Mouse (Mus musculus) thymus, adult 2 months (tissue): ENCODE measurements around the gene Fgfr2.

Experiments used
- CTCF ChIP-seq: fragments of 200-500 bp; IDR thresholded peaks from 2 replicates; pipeline ENCODE4 v1.5.1; 2012; ENCODE audit warnings: mild to moderate bottlenecking, control low read depth, low read length, moderate library complexity, borderline replicate concordance; ENCODE audit not compliant: control insufficient read depth, poor library complexity, insufficient read depth; ENCODE audit errors: extremely low read depth
- POLR2A ChIP-seq: fragments of 200-500 bp; IDR thresholded peaks from 2 replicates; pipeline ENCODE4 v1.6.1; 2012; ENCODE audit warnings: mild to moderate bottlenecking, low read length, control low read depth, moderate library complexity; ENCODE audit not compliant: control insufficient read depth, poor library complexity, insufficient read depth; ENCODE audit errors: extremely low read depth

DNA sequence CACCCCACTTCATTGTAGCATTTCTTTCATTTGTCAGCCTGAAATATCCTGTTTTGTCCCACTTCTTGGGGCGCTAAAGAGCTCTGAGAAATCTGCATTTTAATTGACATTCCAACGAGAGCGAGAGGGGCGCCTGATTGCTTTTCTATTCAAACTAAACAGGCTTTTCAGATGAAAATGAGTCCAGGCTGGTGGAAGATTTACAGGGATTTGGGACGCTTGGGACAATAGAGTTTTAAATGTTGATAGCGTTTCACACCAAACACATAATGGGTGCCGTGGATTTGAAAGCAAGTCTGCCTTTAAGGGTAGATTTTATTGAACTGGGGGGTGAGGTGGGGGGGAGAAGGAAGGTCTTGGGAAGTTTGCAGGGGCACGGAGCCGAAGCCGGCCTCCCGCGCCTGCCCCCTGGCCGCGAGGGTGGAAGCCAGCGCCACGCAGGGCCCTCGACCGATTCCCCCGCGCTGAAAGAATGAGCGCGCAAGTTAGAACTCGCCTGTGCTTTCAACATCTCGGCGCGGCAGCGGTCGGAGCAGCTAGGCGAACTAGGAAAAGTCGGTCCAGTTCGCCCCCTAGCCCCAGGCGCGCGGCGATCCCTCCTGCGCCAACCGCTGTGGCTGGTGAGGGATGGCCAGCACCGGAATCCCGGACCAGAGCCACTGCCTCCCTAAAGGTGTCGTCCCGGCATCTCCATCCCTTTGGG, 2858.4 kb downstream of the Fgfr2 start:
- TF ChIP-seq POLR2A: no peak
- TF ChIP-seq CTCF: no peak
